Mouse (Mus musculus): ENCODE data around the gene Rsph9.

GRCm38 (mm10) chr17:46162951-46163421 is 19.0 kb upstream of the Rsph9 start:
- TF ChIP-seq CTCF (IDR thresholded peaks at IDR 0.05; ENCODE audit: control insufficient read depth, insufficient read depth, low read length) (no peak), POLR2A (IDR thresholded peaks at IDR 0.05; ENCODE audit: borderline replicate concordance, control insufficient read depth, low read depth, low read length) (no peak)
